Mouse (Mus musculus) cortical plate, adult 2 months (tissue): ENCODE measurements around the gene Slc30a3.

Experiments used
- CTCF ChIP-seq: fragments of 200-500 bp; IDR thresholded peaks from 2 replicates; pipeline ENCODE4 v1.5.1; 2011; ENCODE audit warnings: mild to moderate bottlenecking, control low read depth, low read length; ENCODE audit not compliant: insufficient read depth; ENCODE audit errors: extremely low read depth
- POLR2A ChIP-seq: fragments of 200-500 bp; IDR thresholded peaks from 2 replicates; pipeline ENCODE4 v1.6.1; 2011; ENCODE audit warnings: mild to moderate bottlenecking, low read length, control low read depth; ENCODE audit not compliant: insufficient read depth; ENCODE audit errors: extremely low read depth

GRCm38 (mm10) chr5:31138968-31139425 is 31.0 kb upstream of the Slc30a3 start:
- TF ChIP-seq CTCF (no peak), POLR2A (no peak)
